11 mouse cellular contexts compared by ENCODE assay signal in the genomic region with DNA sequence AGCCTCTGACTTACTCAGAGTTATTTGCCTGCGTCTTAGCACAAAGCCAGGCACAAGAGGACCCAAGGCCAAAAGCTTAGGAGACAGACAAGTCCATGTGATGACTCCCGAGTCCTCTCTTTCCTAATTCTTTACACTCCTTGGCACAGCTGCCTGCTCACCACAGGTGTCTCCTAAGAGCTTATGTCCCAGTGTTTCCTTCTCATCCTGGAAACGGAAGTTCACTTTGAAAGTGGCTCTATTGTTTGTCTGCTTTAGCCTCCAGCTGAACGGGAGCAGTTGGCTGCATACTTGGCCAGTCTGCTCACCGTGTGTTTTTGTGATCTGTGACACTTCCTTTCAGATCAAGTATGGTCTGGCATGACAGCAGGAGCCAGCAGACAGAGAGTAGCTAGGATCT. TPM values are rescaled to one million over a fixed set of nuclear protein-coding genes. Genes with fewer than 3 reads are reported as not detected.
DNase-seq lines count a peak whose midpoint lies in the region; ATAC-seq and TF ChIP-seq lines count a peak whose summit lies in the region.
"Had no signal": no experiment of that assay in that cellular context is flagged by ENCODE, and none has a peak within 500 bp of the region (broad histone marks: within the 10 kb centered on the region; RNA-seq: fewer than 3 reads in every experiment).

No protein-coding gene starts in this region.

- no peaks in the 10 kb centered on the region for H3K27me3 ChIP-seq in heart, embryonic 12.5 days (replicated peaks)
- no peaks in the 10 kb centered on the region for H3K27me3 ChIP-seq in intestine, postnatal 0 days (replicated peaks; ENCODE audit: control insufficient read depth, insufficient read depth, low read length)
- H3K27me3 ChIP-seq in liver, postnatal 0 days (ENCODE audit: insufficient read depth, low read length) = no peaks in the 10 kb centered on the region
- H3K27me3 ChIP-seq: CH12.LX; forebrain, embryonic 15.5 days; midbrain, embryonic 12.5 days had no signal

- TF ChIP-seq EP300 in liver, postnatal 0 days (IDR thresholded peaks at IDR 0.05; ENCODE audit: low read depth) = no peak

- H3K4me1 ChIP-seq in heart, embryonic 12.5 days (replicated peaks) = peaks cover 12% of the 10 kb centered on the region
- no peaks in the 10 kb centered on the region for H3K4me1 ChIP-seq in intestine, postnatal 0 days (replicated peaks; ENCODE audit: control insufficient read depth, insufficient read depth, low read length)
- no peaks in the 10 kb centered on the region for H3K4me1 ChIP-seq in liver, postnatal 0 days (ENCODE audit: insufficient read depth)

- no peaks in the 10 kb centered on the region for H3K9me3 ChIP-seq in heart, embryonic 12.5 days (replicated peaks)
- no peaks in the 10 kb centered on the region for H3K9me3 ChIP-seq in intestine, postnatal 0 days (ENCODE audit: control insufficient read depth)
- H3K9me3 ChIP-seq in liver, postnatal 0 days (ENCODE audit: low read length) = no peaks in the 10 kb centered on the region
- H3K9me3 ChIP-seq: forebrain, embryonic 15.5 days; midbrain, embryonic 12.5 days had no signal

- TF ChIP-seq CTCF in intestine, postnatal 0 days (IDR thresholded peaks at IDR 0.05; ENCODE audit: low read depth) = no peak
- TF ChIP-seq CTCF in liver, postnatal 0 days (IDR thresholded peaks at IDR 0.05; ENCODE audit: low read depth) = no peak

- H3K9ac ChIP-seq in heart, embryonic 12.5 days = no peak overlapping the region
- H3K9ac ChIP-seq in intestine, postnatal 0 days (ENCODE audit: low read depth, low read length) = no peak overlapping the region
- no peak overlapping the region for H3K9ac ChIP-seq in liver, postnatal 0 days (replicated peaks)
- H3K9ac ChIP-seq: forebrain, embryonic 15.5 days; midbrain, embryonic 12.5 days had no signal

- WGBS in heart, embryonic 12.5 days = 38% methylated on average over 5 of the region's 5 CpGs
- 33% methylated on average over 5 of the region's 5 CpGs for WGBS in intestine, postnatal 0 days
- 42% methylated on average over 5 of the region's 5 CpGs for WGBS in liver, postnatal 0 days (ENCODE audit: insufficient replicate concordance)

- no peak for ATAC-seq in heart, embryonic 12.5 days (ENCODE audit: insufficient number of reproducible peaks, low FRiP score)
- ATAC-seq in intestine, postnatal 0 days = no peak
- no peak for ATAC-seq in liver, postnatal 0 days

- H3K4me2 ChIP-seq in heart, embryonic 12.5 days = no peak overlapping the region
- no peak overlapping the region for H3K4me2 ChIP-seq in intestine, postnatal 0 days (replicated peaks; ENCODE audit: low read depth)
- no peak overlapping the region for H3K4me2 ChIP-seq in liver, postnatal 0 days (ENCODE audit: low read depth, low read length)
- H3K4me2 ChIP-seq: forebrain, embryonic 15.5 days; midbrain, embryonic 12.5 days had no signal

- no peak overlapping the region for H3K4me3 ChIP-seq in heart, embryonic 12.5 days
- H3K4me3 ChIP-seq in intestine, postnatal 0 days (ENCODE audit: low read depth, low read length) = no peak overlapping the region
- no peak overlapping the region for H3K4me3 ChIP-seq in liver, postnatal 0 days (ENCODE audit: low read depth, low read length)
- H3K4me3 ChIP-seq: forebrain, embryonic 15.5 days; midbrain, embryonic 12.5 days had no signal

- H3K36me3 ChIP-seq in heart, embryonic 12.5 days = no peaks in the 10 kb centered on the region
- no peaks in the 10 kb centered on the region for H3K36me3 ChIP-seq in intestine, postnatal 0 days (ENCODE audit: control insufficient read depth, insufficient read depth)
- no peaks in the 10 kb centered on the region for H3K36me3 ChIP-seq in liver, postnatal 0 days (replicated peaks; ENCODE audit: insufficient read depth, low read length)
- H3K36me3 ChIP-seq: forebrain, embryonic 15.5 days; midbrain, embryonic 12.5 days had no signal

- DNase-seq in heart, adult 11 months = peak; percentile 98
- DNase-seq in R1 (ENCODE audit: low read depth, low spot score) = peak; percentile 65
- peak; percentile 16 to 17 for DNase-seq in cerebellum, postnatal 36 days
- DNase-seq in liver, postnatal 0 days = no peak
- no peak for DNase-seq in adipocyte (ENCODE audit: low spot score)
- no peak for DNase-seq in layer of hippocampus, postnatal 25 days (ENCODE audit: extremely low spot score in 1 of 2, low spot score in 1 of 2)

- no peak overlapping the region; the same call in 1 of the 2 replicates for H3K27ac ChIP-seq in heart, embryonic 12.5 days (ENCODE audit: poor library complexity, severe bottlenecking)
- H3K27ac ChIP-seq in intestine, postnatal 0 days (ENCODE audit: low read depth, low read length) = peak overlapping the region; percentile 21; the same call in 1 of the 2 replicates
- no peak overlapping the region for H3K27ac ChIP-seq in liver, postnatal 0 days (ENCODE audit: low read depth)
- H3K27ac ChIP-seq: forebrain, embryonic 15.5 days; midbrain, embryonic 12.5 days had no signal

RNA-seq across cellular contexts. Expression of gene Adm, which starts 41.3 kb away (rescaled TPM):
- polyA plus RNA-seq in heart, embryonic 12.5 days (2016; fragmentation: Nextera tagmentation; extraction: Ambion mirVana) = 10.1 and 10.9 TPM in 2 replicates
- polyA plus RNA-seq in intestine, postnatal 0 days (2015; fragmentation: Nextera tagmentation; extraction: Ambion mirVana) = 3.2 and 3.3 TPM in 2 replicates
- 3.4 and 3.7 TPM in 2 replicates for polyA plus RNA-seq in liver, postnatal 0 days (2015; fragmentation: Nextera tagmentation; extraction: Ambion mirVana)
- 1 to 10 TPM; 1.2 to 1.9 TPM for total RNA-seq in layer of hippocampus, postnatal 25 days (2021)

RNA-seq across cellular contexts. Expression of gene Sbf2, which starts 54.0 kb away (rescaled TPM):
- 39.2 and 43.3 TPM in 2 replicates for polyA plus RNA-seq in heart, embryonic 12.5 days (2016; fragmentation: Nextera tagmentation; extraction: Ambion mirVana)
- polyA plus RNA-seq in intestine, postnatal 0 days (2015; fragmentation: Nextera tagmentation; extraction: Ambion mirVana) = 17.9 and 19.3 TPM in 2 replicates
- polyA plus RNA-seq in liver, postnatal 0 days (2015; fragmentation: Nextera tagmentation; extraction: Ambion mirVana) = 5.6 and 5.9 TPM in 2 replicates
- 10 to 100 TPM; 62.9 to 76.0 TPM for total RNA-seq in layer of hippocampus, postnatal 25 days (2021)

Comparison
In these comparisons a context has a peak if more than half of its experiments do, and no peak if none do; other contexts are left out.
1. DNase-seq: peak in heart, adult 11 months (single experiment), R1 (single experiment) and cerebellum, postnatal 36 days (2 of 2); none in liver, postnatal 0 days (single experiment), adipocyte (single experiment) and layer of hippocampus, postnatal 25 days (0 of 2).